Mouse (Mus musculus): ENCODE results near the gene Tsc22d3.
A peak's percentile ranks its signal among the peaks of the same experiment; 100 is the strongest.
"Not testable (repeated sequence)": the region's sequence is repeated elsewhere in the genome, so short reads cannot be mapped to it uniquely, and the experiment has no call there.

Tsc22d3 gene

GRCm38 (mm10) chrX:140567711-140568407 lies 32.6 kb downstream of the Tsc22d3 start:
- ATAC-seq (ENCODE audit: insufficient number of reproducible peaks, low FRiP score, low TSS enrichment), result no peak

GRCm38 (mm10) chrX:140565759-140566158 lies 34.7 kb downstream of the Tsc22d3 start:
- no peak for ATAC-seq (ENCODE audit: insufficient number of reproducible peaks, low FRiP score, low TSS enrichment)

GRCm38 (mm10) chrX:140565212-140565611 lies 35.2 kb downstream of the Tsc22d3 start:
- peak; percentile 75 for ATAC-seq (ENCODE audit: insufficient number of reproducible peaks, low FRiP score, low TSS enrichment)

DNA sequence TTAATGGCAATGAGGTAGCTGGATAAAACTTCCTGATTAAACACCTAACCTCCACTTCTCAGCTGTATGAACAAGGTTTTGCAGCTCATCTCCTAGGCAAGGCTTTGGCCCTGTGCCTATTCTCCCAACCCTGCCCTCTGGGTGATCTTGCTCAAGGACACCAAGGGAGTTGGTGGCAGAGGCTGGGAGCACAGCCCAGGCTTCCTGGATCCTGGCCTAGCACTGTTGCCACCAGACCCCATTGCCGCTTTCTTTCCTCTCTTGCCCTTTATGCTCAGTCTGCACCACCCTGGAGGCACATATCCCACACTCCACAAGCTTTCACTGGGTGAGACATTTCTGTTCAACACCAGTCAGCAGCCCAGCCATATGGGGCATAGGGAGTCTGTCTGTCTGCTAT lies 35.7 kb downstream of the Tsc22d3 start:
- ATAC-seq (ENCODE audit: insufficient number of reproducible peaks, low FRiP score, low TSS enrichment), result peak; percentile 40; the same call in 1 of the 2 replicates

DNA sequence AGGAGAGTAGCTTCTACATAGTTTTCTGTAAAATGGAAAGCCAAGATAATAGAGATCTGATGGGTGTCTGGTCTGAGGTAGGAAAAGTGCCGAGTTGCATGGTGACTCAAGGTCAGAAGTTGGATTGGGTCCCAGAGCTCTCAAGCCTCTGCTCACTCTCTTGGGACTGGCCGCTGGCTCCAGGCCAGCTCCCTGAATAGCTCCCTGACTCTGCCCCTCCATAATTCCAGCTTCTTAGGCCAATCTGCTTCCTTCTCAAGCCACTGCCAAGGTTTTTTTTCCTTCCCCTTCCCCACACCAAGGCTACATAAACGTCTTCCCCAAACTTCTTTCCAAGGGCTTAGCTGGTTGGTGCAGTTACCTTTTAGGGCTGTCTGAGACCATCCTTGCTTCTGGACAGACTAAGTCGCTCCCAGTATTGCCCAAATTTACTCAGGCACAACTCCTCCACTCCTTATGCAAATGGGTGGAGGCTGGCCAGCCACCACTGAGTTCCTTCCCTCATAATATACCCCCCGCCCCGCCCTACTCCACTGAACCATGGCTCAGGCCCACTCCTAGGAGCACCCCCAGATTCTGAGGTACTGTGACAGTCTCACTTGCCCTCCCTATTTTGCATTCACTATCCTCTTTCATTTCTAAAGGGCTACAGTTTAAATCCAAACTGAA lies 42.1 kb downstream of the Tsc22d3 start:
- no peak for ATAC-seq (ENCODE audit: insufficient number of reproducible peaks, low FRiP score, low TSS enrichment)

DNA sequence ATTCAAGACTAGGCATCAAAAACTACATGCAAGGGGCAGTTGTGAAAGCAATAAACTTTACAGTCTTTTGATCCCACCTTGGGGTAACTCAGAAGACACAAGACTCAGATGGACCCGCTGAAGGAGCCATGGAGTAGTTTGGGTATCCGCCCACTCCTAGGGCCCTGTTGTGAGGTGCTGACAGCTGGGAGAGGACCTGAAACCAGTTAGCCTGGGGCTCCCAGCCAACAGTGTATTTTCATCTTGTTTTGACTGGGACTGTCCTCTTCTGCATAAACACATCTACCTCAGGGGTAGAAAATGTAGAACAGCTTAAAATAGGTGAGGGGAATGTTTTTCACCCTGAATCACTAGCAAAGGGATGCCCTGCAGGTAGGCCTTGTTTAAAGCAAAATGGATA lies 44.5 kb downstream of the Tsc22d3 start:
- ATAC-seq (ENCODE audit: insufficient number of reproducible peaks, low FRiP score, low TSS enrichment), result no peak

DNA sequence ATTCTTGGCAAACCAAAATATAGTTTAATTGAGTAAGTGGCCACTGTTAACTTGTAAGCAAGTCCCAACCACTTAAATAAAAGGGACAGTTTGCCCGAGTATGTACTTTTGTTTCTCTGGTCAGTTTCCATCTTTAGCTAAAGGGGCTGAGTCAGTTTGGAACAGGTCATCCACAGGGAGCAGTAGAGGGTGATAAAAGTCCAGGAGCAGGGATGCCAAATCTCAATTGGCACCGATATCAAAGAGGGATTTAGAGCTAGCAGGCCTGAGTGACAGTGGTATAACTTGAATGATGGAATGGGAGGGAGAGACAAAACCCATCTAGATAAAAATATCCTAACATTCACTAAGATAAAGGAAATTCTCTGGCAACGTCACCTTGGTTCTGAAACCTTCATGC lies 45.0 kb downstream of the Tsc22d3 start:
- ATAC-seq (ENCODE audit: insufficient number of reproducible peaks, low FRiP score, low TSS enrichment), result no peak

DNA sequence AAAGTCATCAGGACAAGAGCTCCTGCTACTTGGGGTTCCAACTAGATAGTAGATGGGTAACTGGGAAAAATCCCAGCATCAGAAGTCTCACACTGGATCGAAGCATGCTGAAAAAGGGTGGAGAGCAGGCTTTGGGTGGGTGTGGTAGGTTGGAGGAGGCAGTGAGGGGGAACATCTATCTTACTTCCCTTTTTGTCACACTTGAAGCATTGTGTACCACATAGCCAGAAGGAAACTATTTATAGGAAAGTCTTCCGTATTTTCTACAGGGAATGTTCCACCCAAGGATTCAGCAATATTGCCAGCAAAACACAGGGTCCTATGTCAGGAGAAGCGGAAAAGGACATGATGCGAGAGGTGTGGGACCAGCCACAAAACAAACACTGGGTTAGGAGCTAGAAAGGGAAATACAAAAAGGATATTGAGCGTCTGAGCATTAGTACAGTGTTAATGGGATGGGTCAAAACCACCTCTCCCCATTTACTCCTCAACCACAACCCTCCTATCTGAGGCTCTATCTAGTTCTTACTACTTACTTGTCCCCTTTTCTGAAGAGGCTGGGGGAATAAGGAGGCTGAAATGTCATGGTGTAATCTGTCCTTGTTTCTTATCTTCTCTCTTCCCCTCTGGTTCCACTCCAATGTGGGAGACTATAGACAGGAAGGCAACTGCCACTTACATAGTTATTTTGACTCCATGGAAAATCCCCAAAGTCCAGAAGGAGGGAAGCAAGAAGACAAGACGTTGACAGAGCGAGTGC lies 52.6 kb downstream of the Tsc22d3 start:
- no peak for ATAC-seq (ENCODE audit: insufficient number of reproducible peaks, low FRiP score, low TSS enrichment)

GRCm38 (mm10) chrX:140544737-140545136 lies 55.7 kb downstream of the Tsc22d3 start:
- no peak for ATAC-seq (ENCODE audit: insufficient number of reproducible peaks, low FRiP score, low TSS enrichment)

DNA sequence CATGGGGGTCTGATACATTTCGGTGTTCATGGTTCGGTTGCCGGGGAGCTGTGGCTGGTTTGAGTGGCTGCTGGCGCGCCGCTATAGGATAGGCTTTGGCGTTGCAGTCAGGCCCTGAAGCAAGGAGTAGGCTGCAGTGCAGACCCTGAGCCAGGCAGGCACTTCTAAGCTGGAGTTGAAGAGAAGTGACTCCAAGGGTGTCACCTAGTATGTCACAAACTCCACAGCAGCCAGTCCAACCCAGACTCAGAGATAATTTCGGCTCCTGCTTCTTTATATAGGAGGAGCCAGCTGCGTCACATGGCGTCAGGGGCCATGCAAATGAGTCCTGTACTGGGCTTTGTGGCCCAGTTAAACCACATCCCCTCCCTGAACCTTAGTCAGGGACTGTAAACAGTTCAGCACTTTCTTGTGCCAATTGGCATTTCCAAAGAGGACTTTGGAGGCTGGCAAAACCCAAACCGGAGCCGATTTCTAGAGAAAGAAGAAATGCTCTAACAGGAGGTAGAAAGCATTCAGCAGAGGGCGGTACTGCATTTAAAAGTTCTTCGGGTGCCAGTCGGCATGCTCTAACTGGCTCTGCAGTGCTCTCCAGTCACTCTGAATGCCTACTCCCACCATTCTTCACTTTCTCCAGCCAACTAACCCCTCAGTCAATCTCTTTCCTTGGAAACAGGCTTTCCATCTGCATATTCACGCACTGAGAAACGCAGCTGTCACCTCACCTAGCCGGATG lies 57.4 kb downstream of the Tsc22d3 start:
- peak; percentile 86 for ATAC-seq (ENCODE audit: insufficient number of reproducible peaks, low FRiP score, low TSS enrichment)

- ATAC-seq (ENCODE audit: insufficient number of reproducible peaks, low FRiP score, low TSS enrichment), result peak; percentile 51
These were observed 58.0 kb downstream of the Tsc22d3 start for GRCm38 (mm10) chrX:140542474-140542845.

GRCm38 (mm10) chrX:140541711-140542473 lies 58.6 kb downstream of the Tsc22d3 start:
- ATAC-seq (ENCODE audit: insufficient number of reproducible peaks, low FRiP score, low TSS enrichment), result peak; percentile 41

GRCm38 (mm10) chrX:140540500-140541114 lies 59.9 kb downstream of the Tsc22d3 start:
- no peak for ATAC-seq (ENCODE audit: insufficient number of reproducible peaks, low FRiP score, low TSS enrichment)

- not testable (repeated sequence) for ATAC-seq (ENCODE audit: insufficient number of reproducible peaks, low FRiP score, low TSS enrichment)
These were observed 60.6 kb downstream of the Tsc22d3 start for GRCm38 (mm10) chrX:140539831-140540230.

GRCm38 (mm10) chrX:140539111-140539680 lies 61.3 kb downstream of the Tsc22d3 start:
- no peak for ATAC-seq (ENCODE audit: insufficient number of reproducible peaks, low FRiP score, low TSS enrichment)

DNA sequence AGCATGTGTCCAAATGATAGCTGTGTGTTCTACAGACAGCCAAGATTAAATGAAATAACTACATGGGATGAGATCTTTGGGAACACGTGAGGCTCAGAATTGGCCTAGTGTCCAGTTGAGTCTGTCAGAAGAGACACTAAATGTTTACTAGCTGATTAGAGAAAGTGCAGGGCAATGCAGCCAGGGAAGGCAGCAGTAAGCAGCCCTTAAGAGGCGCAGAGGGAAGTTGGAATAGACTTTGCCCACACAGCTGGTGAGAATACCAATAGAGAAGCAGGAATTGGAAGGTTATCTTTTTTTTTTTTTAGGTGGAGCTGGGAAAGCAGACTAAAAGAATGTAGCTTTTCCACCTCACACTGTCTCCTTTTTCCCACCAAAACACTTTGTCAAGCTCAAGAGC lies 61.8 kb downstream of the Tsc22d3 start:
- no peak for ATAC-seq (ENCODE audit: insufficient number of reproducible peaks, low FRiP score, low TSS enrichment)

GRCm38 (mm10) chrX:140537662-140538061 lies 62.8 kb downstream of the Tsc22d3 start:
- no peak for ATAC-seq (ENCODE audit: insufficient number of reproducible peaks, low FRiP score, low TSS enrichment)

DNA sequence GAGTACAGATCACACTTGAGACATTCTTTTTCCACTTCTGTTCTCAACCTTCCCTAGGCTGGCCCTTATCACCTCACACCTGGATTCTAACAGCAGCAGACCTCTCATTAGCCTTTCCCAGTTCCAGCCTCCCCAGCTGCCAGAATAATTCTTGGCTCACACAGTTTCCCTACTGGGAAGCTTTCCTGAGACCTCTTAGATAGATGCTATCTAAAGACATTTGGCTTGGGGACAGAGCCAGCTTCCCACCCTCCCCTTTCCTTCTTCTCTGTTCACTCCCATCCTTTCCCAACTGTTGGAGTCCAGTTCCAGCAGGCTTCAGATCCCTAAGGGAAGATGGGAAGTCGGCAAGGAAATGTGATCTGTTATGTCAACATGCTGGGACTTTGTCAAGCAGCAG lies 65.0 kb downstream of the Tsc22d3 start:
- no peak for ATAC-seq (ENCODE audit: insufficient number of reproducible peaks, low FRiP score, low TSS enrichment)

DNA sequence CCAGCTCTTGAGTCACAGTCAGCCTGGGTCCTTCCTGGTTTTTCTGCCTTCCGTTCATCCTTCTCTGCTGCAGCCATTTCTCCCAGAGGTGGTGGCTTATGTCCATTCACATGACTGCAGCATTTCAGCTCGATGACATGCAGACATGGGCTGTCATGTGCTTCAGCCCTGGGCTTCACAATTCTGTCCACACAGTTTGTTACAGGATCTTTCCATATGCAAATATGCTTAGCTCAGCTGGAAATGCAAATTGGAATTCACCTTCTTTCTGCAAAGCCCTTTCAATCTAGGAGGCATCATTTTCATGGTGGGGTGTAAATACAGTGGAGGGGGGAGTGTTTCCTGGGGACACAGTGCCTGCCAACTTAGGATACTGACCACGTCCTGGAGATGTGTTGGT lies 66.2 kb downstream of the Tsc22d3 start:
- no peak for ATAC-seq (ENCODE audit: insufficient number of reproducible peaks, low FRiP score, low TSS enrichment)

Measured in cerebellum, adult (tissue).